18 mouse cellular contexts compared by ENCODE assay signal in genomic region chr6:142973289-142973688, GRCm38 (mm10).
"Had no signal": no experiment of that assay in that cellular context is flagged by ENCODE, and none has a peak within 500 bp of the region (broad histone marks: within the 10 kb centered on the region; RNA-seq: fewer than 3 reads in every experiment).

No protein-coding gene starts in this region.

- H3K9ac ChIP-seq: liver, embryonic 14.5 days; lung, embryonic 14.5 days; midbrain, embryonic 13.5 days; neural tube, embryonic 13.5 days; neural tube, embryonic 15.5 days had no signal

- DNase-seq: lung, adult 18-20 months; lung, embryonic 14.5 days; lung, postnatal 10 days; lung, postnatal 4 days; retina, postnatal 1 day; right cerebral cortex, adult 18-20 months; right cerebral cortex, postnatal 25 days; right cerebral cortex, postnatal 4 days; spleen, adult 18-20 months; thymus, adult 18-20 months; thymus, postnatal 25 days had no signal

- H3K4me3 ChIP-seq: midbrain, embryonic 10.5 days; midbrain, embryonic 13.5 days; myocyte; neural tube, embryonic 13.5 days; neural tube, embryonic 15.5 days had no signal

- H3K4me1 ChIP-seq: midbrain, embryonic 10.5 days; midbrain, embryonic 13.5 days; neural tube, embryonic 13.5 days; neural tube, embryonic 15.5 days had no signal

- H3K36me3 ChIP-seq: midbrain, embryonic 10.5 days; midbrain, embryonic 13.5 days; neural tube, embryonic 13.5 days; neural tube, embryonic 15.5 days had no signal

- H3K9me3 ChIP-seq: midbrain, embryonic 10.5 days; neural tube, embryonic 13.5 days; neural tube, embryonic 15.5 days had no signal

- H3K27ac ChIP-seq: liver, embryonic 14.5 days; midbrain, embryonic 10.5 days; midbrain, embryonic 13.5 days; neural tube, embryonic 13.5 days; neural tube, embryonic 15.5 days had no signal

- H3K27me3 ChIP-seq: midbrain, embryonic 13.5 days; neural tube, embryonic 13.5 days; neural tube, embryonic 15.5 days had no signal

- H3K4me2 ChIP-seq: lung, embryonic 14.5 days; midbrain, embryonic 13.5 days; neural tube, embryonic 13.5 days; neural tube, embryonic 15.5 days had no signal

- ATAC-seq: midbrain, embryonic 13.5 days; midbrain, embryonic 16.5 days had no signal
